Mouse (Mus musculus) liver, postnatal 0 days (tissue): ENCODE results near the gene Lama4. TPM values are rescaled to one million over a fixed set of nuclear protein-coding genes. Genes with fewer than 3 reads are reported as not detected.
A peak's percentile ranks its signal among the peaks of the same experiment; 100 is the strongest.

Source experiments
- ATAC-seq: fragments of 200-750 bp; cut with Nextera tagmentation; 2 replicates; pipeline ENCODE4 v1.8.0; 2017; ENCODE audit warnings: mild to moderate bottlenecking, moderate library complexity
- DNase-seq: peaks from one replicate; pipeline ENCODE4 v3.0.0-alpha.2; 2016
- H3K27ac ChIP-seq: fragments of 300-500 bp; sonication (generic); 2 replicates; pipeline ENCODE4 v1.5.1; 2014; ENCODE audit warnings: antibody characterized with exemption, moderate library complexity, mild to moderate bottlenecking, low read depth
- H3K27me3 ChIP-seq: fragments of 300-500 bp; sonication (generic); 2 replicates; pipeline ENCODE4 v1.6.1; 2014; ENCODE audit warnings: low read length, control low read depth, mixed read lengths; ENCODE audit not compliant: insufficient read depth
- H3K36me3 ChIP-seq: fragments of 300-500 bp; sonication (generic); replicated peaks from 2 replicates; pipeline ENCODE4 v1.6.1; 2014; ENCODE audit warnings: mild to moderate bottlenecking, control low read depth, low read length, moderate library complexity, mixed read lengths; ENCODE audit not compliant: insufficient read depth
- H3K4me1 ChIP-seq: fragments of 300-500 bp; sonication (generic); 2 replicates; pipeline ENCODE4 v1.6.1; 2014; ENCODE audit warnings: antibody characterized with exemption, mild to moderate bottlenecking, control low read depth; ENCODE audit not compliant: insufficient read depth
- H3K4me2 ChIP-seq: fragments of 300-500 bp; sonication (generic); 2 replicates; pipeline ENCODE4 v1.6.1; 2014; ENCODE audit warnings: low read depth, mild to moderate bottlenecking, low read length, moderate library complexity, mixed read lengths
- H3K4me3 ChIP-seq: fragments of 300-500 bp; sonication (generic); 2 replicates; pipeline ENCODE4 v1.5.1; 2014; ENCODE audit warnings: low read depth, low read length
- H3K9ac ChIP-seq: fragments of 300-500 bp; sonication (generic); replicated peaks from 2 replicates; pipeline ENCODE4 v1.6.1; 2014; ENCODE audit warnings: mild to moderate bottlenecking, moderate library complexity
- H3K9me3 ChIP-seq: fragments of 300-500 bp; sonication (generic); 2 replicates; pipeline ENCODE4 v1.6.1; 2016; ENCODE audit warnings: mild to moderate bottlenecking, control low read depth, low read length, mixed read lengths
- CTCF ChIP-seq: sonication (generic); IDR thresholded peaks from 2 replicates; pipeline ENCODE4 v1.5.1; 2016; ENCODE audit warnings: antibody characterized with exemption, low read depth
- EP300 ChIP-seq: IDR thresholded peaks from 2 replicates; pipeline ENCODE4 v1.6.1; 2016; ENCODE audit warnings: antibody characterized with exemption, low read depth, mild to moderate bottlenecking
- WGBS: fragments of 180-500 bp; shearing (Covaris S2); extraction: QIAGEN DNeasy Blood & Tissue Kit; methylation state at CpG from one replicate; pipeline ENCODE4 v1.1.7; 2014; ENCODE audit not compliant: insufficient replicate concordance; 5-methylcytosine and 5-hydroxymethylcytosine counted together
- polyA plus RNA-seq: library from polyadenylated mRNA; unstranded; fragments of >200 nt; fragmentation: Nextera tagmentation; extraction: Ambion mirVana; gene quantifications from 2 replicates; pipeline ENCODE4 v1.2.1, GENCODE M21; 2015

Gene Lama4
- polyA plus RNA-seq, 1 experiment from 2014 or later, result 2.4 TPM

- no peak for DNase-seq
- H3K9ac ChIP-seq, result no peak overlapping the region
- no peaks in the 10 kb centered on the region for H3K9me3 ChIP-seq
- no peaks in the 10 kb centered on the region for H3K4me1 ChIP-seq
- 72% methylated on average over 5 of the region's 5 CpGs for WGBS
- no peak overlapping the region for H3K4me2 ChIP-seq
- no peak overlapping the region for H3K4me3 ChIP-seq
- H3K27ac ChIP-seq, result no peak overlapping the region
- H3K27me3 ChIP-seq, result no peaks in the 10 kb centered on the region
- no peak for ATAC-seq
- no peak for TF ChIP-seq EP300
- TF ChIP-seq CTCF, result no peak
- H3K36me3 ChIP-seq, result no peaks in the 10 kb centered on the region
Observed at GRCm38 (mm10) chr10:39056050-39056449, 90.7 kb downstream of the Lama4 start.

- 81% methylated on average over 5 of the region's 5 CpGs for WGBS
- no peaks in the 10 kb centered on the region for H3K9me3 ChIP-seq
- H3K9ac ChIP-seq, result no peak overlapping the region
Observed at GRCm38 (mm10) chr10:39064732-39065131, 99.4 kb downstream of the Lama4 start.

GRCm38 (mm10) chr10:39065449-39065848, 100.1 kb downstream of the Lama4 start:
- WGBS, result 74% methylated on average over 3 of the region's 3 CpGs
- Histone ChIP-seq H3K4me3 (no peak overlapping the region), H3K36me3 (no peaks in the 10 kb centered on the region), H3K9ac (no peak overlapping the region), H3K27me3 (no peaks in the 10 kb centered on the region), H3K27ac (no peak overlapping the region), H3K4me2 (no peak overlapping the region), H3K4me1 (no peaks in the 10 kb centered on the region), H3K9me3 (no peaks in the 10 kb centered on the region)
- ATAC-seq, result no peak
- TF ChIP-seq CTCF (no peak), EP300 (no peak)
- no peak for DNase-seq

More at GRCm38 (mm10) chr10:39064732-39065131, 99.4 kb downstream of the Lama4 start:
- Histone ChIP-seq H3K4me3 (no peak overlapping the region), H3K4me2 (no peak overlapping the region), H3K36me3 (no peaks in the 10 kb centered on the region), H3K4me1 (no peaks in the 10 kb centered on the region), H3K27ac (no peak overlapping the region), H3K27me3 (no peaks in the 10 kb centered on the region)
- ATAC-seq (no peak), DNase-seq (peak; percentile 49)
- TF ChIP-seq CTCF, result peak; percentile 68
- no peak for TF ChIP-seq EP300

- WGBS, result 78% methylated on average over 4 of the region's 4 CpGs
- no peak overlapping the region for H3K27ac ChIP-seq
- TF ChIP-seq EP300 (no peak), CTCF (no peak)
Observed at GRCm38 (mm10) chr10:39066061-39066460, 100.7 kb downstream of the Lama4 start.

GRCm38 (mm10) chr10:39066962-39067361, 101.6 kb downstream of the Lama4 start:
- H3K4me3 ChIP-seq, result no peak overlapping the region
- DNase-seq, result peak; percentile 60
- no peak overlapping the region for H3K4me2 ChIP-seq
- TF ChIP-seq EP300 (no peak), CTCF (peak; percentile 72)
- H3K27ac ChIP-seq, result no peak overlapping the region
- no peaks in the 10 kb centered on the region for H3K36me3 ChIP-seq
- H3K9ac ChIP-seq, result no peak overlapping the region
- no peak for ATAC-seq
- no peaks in the 10 kb centered on the region for H3K9me3 ChIP-seq
- H3K4me1 ChIP-seq, result no peaks in the 10 kb centered on the region
- H3K27me3 ChIP-seq, result no peaks in the 10 kb centered on the region

More at GRCm38 (mm10) chr10:39066061-39066460, 100.7 kb downstream of the Lama4 start:
- Histone ChIP-seq H3K9me3 (no peaks in the 10 kb centered on the region), H3K4me3 (no peak overlapping the region), H3K36me3 (no peaks in the 10 kb centered on the region), H3K9ac (no peak overlapping the region), H3K4me2 (no peak overlapping the region), H3K27me3 (no peaks in the 10 kb centered on the region), H3K4me1 (no peaks in the 10 kb centered on the region)
- DNase-seq (no peak), ATAC-seq (no peak)

- Histone ChIP-seq H3K27ac (no peak overlapping the region), H3K9ac (no peak overlapping the region), H3K9me3 (no peaks in the 10 kb centered on the region), H3K27me3 (no peaks in the 10 kb centered on the region), H3K4me2 (no peak overlapping the region), H3K4me3 (no peak overlapping the region), H3K4me1 (no peaks in the 10 kb centered on the region), H3K36me3 (no peaks in the 10 kb centered on the region)
- no peak for ATAC-seq
- TF ChIP-seq EP300 (no peak), CTCF (no peak)
- no peak for DNase-seq
- WGBS, result 68% methylated on average over 4 of the region's 4 CpGs
Observed at GRCm38 (mm10) chr10:39072048-39072447, 106.7 kb downstream of the Lama4 start.

- ATAC-seq, result no peak
- Histone ChIP-seq H3K36me3 (no peaks in the 10 kb centered on the region), H3K27ac (no peak overlapping the region), H3K9me3 (no peaks in the 10 kb centered on the region), H3K4me3 (no peak overlapping the region), H3K27me3 (no peaks in the 10 kb centered on the region), H3K4me1 (no peaks in the 10 kb centered on the region), H3K4me2 (no peak overlapping the region), H3K9ac (no peak overlapping the region)
- TF ChIP-seq EP300, result no peak
- peak; percentile 36 for TF ChIP-seq CTCF
- WGBS, result 81% methylated on average over 9 of the region's 9 CpGs
- DNase-seq, result no peak
Observed at GRCm38 (mm10) chr10:39096981-39097380, 131.7 kb downstream of the Lama4 start.
